Mouse (Mus musculus): ENCODE measurements around the gene St8sia1. TPM values are rescaled to one million over a fixed set of nuclear protein-coding genes. Genes with fewer than 3 reads are reported as not detected.

Gene St8sia1
- polyA plus RNA-seq (2017; shearing (Covaris generic)): 17.8 TPM

DNA sequence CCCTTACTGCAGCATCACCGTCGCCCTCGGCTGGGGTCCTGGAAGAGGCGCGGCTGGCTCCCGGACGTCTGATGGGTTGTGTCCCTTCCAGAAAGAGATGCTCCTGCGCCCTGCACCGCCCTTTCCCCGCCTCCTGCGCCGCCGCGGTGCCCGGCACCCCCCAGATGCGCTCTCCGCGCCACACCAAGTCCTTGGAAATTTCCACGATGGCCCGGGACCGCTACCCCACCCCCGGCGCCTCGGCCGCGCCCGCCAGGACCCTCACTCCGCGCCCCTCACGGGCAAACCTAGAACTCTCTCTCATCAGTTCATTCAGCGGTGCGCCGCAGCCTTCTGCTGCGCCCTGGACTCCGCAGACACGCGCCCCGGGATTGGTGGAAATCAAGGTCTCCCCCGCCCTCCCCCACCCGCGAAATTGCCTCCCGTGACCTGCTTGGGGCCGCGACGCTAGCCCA lies at the start of gene St8sia1:
Gene St8sia1 (minus strand): TSS at position 377 of the 455 bp plus-strand sequence.

DNA sequence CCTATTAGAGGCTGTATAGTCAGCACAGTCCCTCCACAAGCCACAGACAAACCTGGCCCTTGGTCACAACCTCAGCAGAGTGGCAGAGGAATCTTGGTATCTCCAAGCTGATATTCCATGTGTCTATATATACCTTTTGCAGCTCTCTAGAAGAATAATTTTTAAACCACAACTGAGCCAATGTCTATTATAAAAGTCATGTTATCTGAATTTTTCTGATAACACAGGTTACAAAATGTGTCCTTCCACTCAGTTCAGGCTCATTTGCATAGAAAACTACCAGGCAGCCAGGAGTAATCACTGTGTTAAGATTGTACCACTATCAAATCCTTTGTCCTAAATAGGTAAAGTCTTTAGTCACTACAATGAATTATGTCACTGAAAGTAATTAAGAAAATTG lies 159.8 kb downstream of the St8sia1 start, which contains the start of gene Sult6b2:
Gene Sult6b2 (minus strand): TSS at position 101 of the 400 bp plus-strand sequence.

Other genes with a start within 250 kb of the St8sia1 start
- 12.9 TPM for gene Cmas, start 207.8 kb downstream of the St8sia1 start, polyA plus RNA-seq (2017; shearing (Covaris generic))
- gene Sult6b2, start 159.9 kb downstream of the St8sia1 start, polyA plus RNA-seq (2017; shearing (Covaris generic)): not detected
- 115 TPM for gene C2cd5, start 135.7 kb upstream of the St8sia1 start, polyA plus RNA-seq (2017; shearing (Covaris generic))
- 18.6 TPM for gene Etnk1, start 202.8 kb upstream of the St8sia1 start, polyA plus RNA-seq (2017; shearing (Covaris generic))